Mouse (Mus musculus) CD4-positive naive resting alpha-beta T cell, adult 76 days (primary cell): ENCODE data around the gene Trpm8. TPM values are rescaled to one million over a fixed set of nuclear protein-coding genes. Genes with fewer than 3 reads are reported as not detected.

Experiments
- total RNA-seq: library from RNA; stranded (reverse); gene quantifications from one replicate; pipeline ENCODE4 v1.2.4, GENCODE M21; 2023

Trpm8 gene
- total RNA-seq = not detected

DNA sequence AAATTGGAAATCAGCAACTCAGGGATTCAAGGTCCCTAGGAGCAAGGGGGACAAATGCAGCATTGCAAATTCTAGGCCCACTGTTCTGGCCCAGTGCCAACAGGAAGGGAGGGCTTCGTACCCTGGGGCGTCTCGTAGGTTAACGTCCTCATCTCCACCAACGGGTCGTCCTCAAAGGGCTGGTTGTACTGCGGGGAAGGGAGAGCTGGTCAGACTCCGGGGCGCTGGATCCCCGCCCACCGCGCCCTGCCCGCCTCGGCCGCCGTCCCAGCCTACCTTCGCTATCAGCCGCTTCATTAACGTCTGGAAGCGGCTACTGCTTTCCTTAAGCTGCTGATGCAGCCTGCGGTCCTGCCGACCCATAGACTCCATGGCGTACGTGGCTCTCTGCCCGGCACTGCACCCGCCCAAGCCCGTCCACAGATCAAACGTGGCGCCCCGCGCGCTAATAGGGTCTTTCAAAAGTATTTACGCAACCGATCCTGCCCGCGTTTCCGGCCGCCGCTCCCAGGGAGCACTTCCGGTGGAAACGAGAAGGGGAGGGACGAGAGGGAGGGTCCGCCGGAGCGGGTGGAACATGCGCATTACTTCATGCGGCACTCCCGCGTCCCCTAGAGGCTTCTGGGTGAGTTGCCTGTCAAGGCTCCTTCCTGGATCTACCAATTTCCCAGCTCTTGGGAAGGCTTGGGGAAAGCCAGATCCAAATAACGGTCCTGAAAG is at the start of gene Trpm8, which contains the start of gene Hjurp:
Gene Trpm8, plus strand, starts transcription at position 564 of the 720 bp plus-strand sequence.
Gene Hjurp, minus strand, starts transcription at position 536 of the 720 bp plus-strand sequence.

DNA sequence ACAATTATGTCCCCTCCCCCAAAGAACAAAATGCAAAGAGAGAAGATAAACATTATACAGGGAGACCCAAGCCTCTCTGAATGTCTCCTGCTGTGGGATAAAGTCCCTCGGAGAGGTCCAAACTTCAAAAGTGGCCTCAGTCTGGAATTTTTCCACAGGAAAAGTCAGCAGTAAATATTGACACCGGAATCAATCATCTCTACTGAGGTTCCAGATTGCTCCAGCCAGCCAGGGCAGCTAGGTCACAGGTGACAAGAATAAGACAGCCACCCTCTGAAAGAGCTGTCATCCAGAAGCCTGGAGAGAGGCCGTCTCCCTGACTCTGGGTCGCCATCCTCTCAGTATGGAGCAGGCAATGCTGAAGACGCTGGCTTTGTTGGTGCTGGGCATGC is 129.3 kb downstream of the Trpm8 start, which contains the start of gene Spp2:
Gene Spp2, plus strand, starts transcription at position 155 of the 392 bp plus-strand sequence.

Other genes with a start within 250 kb of the Trpm8 start
- gene Ugt1a10, start 222.3 kb upstream of the Trpm8 start, total RNA-seq = not detected
- gene Ugt1a9, start 206.9 kb upstream of the Trpm8 start, total RNA-seq = not detected
- not detected for gene Ugt1a8, start 189.8 kb upstream of the Trpm8 start, total RNA-seq
- 0.35 TPM for gene Ugt1a7c, start 182.6 kb upstream of the Trpm8 start, total RNA-seq
- not detected for gene Ugt1a6b, start 174.4 kb upstream of the Trpm8 start, total RNA-seq
- gene Ugt1a6a, start 142.9 kb upstream of the Trpm8 start, total RNA-seq = not detected
- not detected for gene Ugt1a5, start 111.6 kb upstream of the Trpm8 start, total RNA-seq
- gene Ugt1a2, start 77.1 kb upstream of the Trpm8 start, total RNA-seq = not detected
- gene Dnajb3, start 71.9 kb upstream of the Trpm8 start, total RNA-seq = not detected
- not detected for gene Ugt1a1, start 65.7 kb upstream of the Trpm8 start, total RNA-seq
- 0.64 TPM for gene Mroh2a, start 50.7 kb upstream of the Trpm8 start, total RNA-seq
- 162 TPM for gene Hjurp, start within 50 bp of the Trpm8 start, total RNA-seq
- gene Spp2, start 129.3 kb downstream of the Trpm8 start, total RNA-seq = not detected
- not detected for gene Glrp1, start 232.4 kb downstream of the Trpm8 start, total RNA-seq